Comparison of ENCODE assay signal across 8 mouse cellular contexts in the genomic region with DNA sequence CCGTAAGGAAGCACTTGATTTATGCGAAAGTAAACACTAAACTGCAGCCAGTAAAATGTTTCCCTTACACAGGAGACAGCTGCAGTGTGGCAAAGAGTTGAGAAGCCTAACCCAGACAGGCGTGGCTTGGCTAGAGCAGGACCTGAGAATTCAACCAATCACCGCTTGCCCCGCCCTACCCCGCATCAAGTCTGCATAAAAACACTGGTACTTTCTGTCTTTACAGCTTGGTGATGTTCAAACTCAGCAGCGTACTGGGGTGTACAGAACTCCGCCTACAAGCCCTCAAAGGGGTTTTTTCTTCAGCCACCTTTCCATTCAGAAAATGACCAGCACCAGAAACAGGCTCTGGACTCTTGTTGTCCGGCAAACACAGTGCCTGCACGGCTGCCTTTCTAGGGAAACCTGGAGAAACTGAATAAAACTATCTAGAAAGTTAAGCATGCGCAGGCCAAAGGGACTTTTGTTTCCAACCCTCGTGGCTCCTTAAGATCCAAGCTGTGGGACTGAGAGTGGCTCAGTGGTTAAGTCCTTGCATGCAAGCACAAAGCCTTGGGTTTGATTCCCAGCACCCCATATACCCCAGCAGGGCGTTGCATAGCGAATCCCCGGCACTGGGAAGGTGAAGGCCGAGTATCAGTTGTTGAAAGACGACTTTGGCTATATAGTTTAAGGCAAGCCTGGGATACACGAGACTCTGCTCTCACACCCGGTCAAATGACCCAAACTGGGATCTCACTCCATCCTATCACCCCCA. TPM values are rescaled to one million over a fixed set of nuclear protein-coding genes. Genes with fewer than 3 reads are reported as not detected.
DNase-seq lines count a peak whose midpoint lies in the region; ATAC-seq lines count a peak whose summit lies in the region.

No protein-coding gene starts in this region.

- H3K4me2 ChIP-seq in forebrain, embryonic 11.5 days (ENCODE audit: low read depth, low read length, severe bottlenecking): peak overlapping the region; percentile 92
- H3K4me2 ChIP-seq in stomach, embryonic 14.5 days (replicated peaks; ENCODE audit: low read depth, low read length): peak overlapping the region; percentile 95

- no peak for ATAC-seq in cerebellum, adult (ENCODE audit: insufficient number of reproducible peaks, low FRiP score, low TSS enrichment)
- peak; percentile 28; the same call in 1 of the 2 replicates for ATAC-seq in forebrain, embryonic 11.5 days (replicated peaks; ENCODE audit: low FRiP score)
- ATAC-seq in stomach, embryonic 14.5 days (ENCODE audit: insufficient number of reproducible peaks, insufficient read depth, low FRiP score, low read depth): peak; percentile 35; the same call in 1 of the 2 replicates

- 27% methylated on average over 19 of the region's 19 CpGs for WGBS in forebrain, embryonic 11.5 days
- WGBS in midbrain, embryonic 10.5 days: 32% methylated on average over 19 of the region's 19 CpGs
- 26% methylated on average over 19 of the region's 19 CpGs for whole genome bisulfite sequencing in stomach, embryonic 14.5 days

- intact Hi-C loops in heart, postnatal 36 days (cut with DNase I): loop anchor here (2.0 kb wide), 1 partner anchor 56 kb away; a partner anchor contains a TSS
- intact Hi-C loops in left cerebral cortex, postnatal 4 days (cut with DNase I): no loop called here

- DNase-seq in cerebellum, adult 11 months: peak; percentile 54
- peak; percentile 69 for DNase-seq in c-Kit-negative CD71-positive TER-119-positive erythroid progenitor cells, embryonic 14.5 days (ENCODE audit: low read depth, low spot score)
- DNase-seq in forebrain, embryonic 11.5 days (ENCODE audit: low spot score): peak; percentile 63
- peak; percentile 54 to 61 for DNase-seq in heart, postnatal 36 days
- DNase-seq in left cerebral cortex, postnatal 4 days: peak; percentile 65
- DNase-seq in midbrain, embryonic 10.5 days (ENCODE audit: low spot score): peak; percentile 52

- H3K4me1 ChIP-seq in forebrain, embryonic 11.5 days (replicated peaks; ENCODE audit: control insufficient read depth, insufficient read depth, low read length): peaks cover 9% of the 10 kb centered on the region
- H3K4me1 ChIP-seq in midbrain, embryonic 10.5 days: peaks cover 27% of the 10 kb centered on the region
- H3K4me1 ChIP-seq in stomach, embryonic 14.5 days (ENCODE audit: control insufficient read depth, insufficient read depth, low read length): peaks cover 15% of the 10 kb centered on the region

- peak overlapping the region; percentile 76 for H3K4me3 ChIP-seq in forebrain, embryonic 11.5 days (ENCODE audit: low read depth, low read length)
- peak overlapping the region; percentile 88 for H3K4me3 ChIP-seq in midbrain, embryonic 10.5 days
- H3K4me3 ChIP-seq in stomach, embryonic 14.5 days (ENCODE audit: low read depth, low read length): peak overlapping the region; percentile 68

- no peaks in the 10 kb centered on the region for H3K27me3 ChIP-seq in forebrain, embryonic 11.5 days (ENCODE audit: control insufficient read depth, insufficient read depth, low read length)
- H3K27me3 ChIP-seq in midbrain, embryonic 10.5 days (ENCODE audit: low read depth, poor library complexity, severe bottlenecking): no peaks in the 10 kb centered on the region
- no peaks in the 10 kb centered on the region for H3K27me3 ChIP-seq in stomach, embryonic 14.5 days (ENCODE audit: control insufficient read depth, insufficient read depth, low read length)

- H3K9me3 ChIP-seq in forebrain, embryonic 11.5 days (ENCODE audit: control insufficient read depth, low read length): no peaks in the 10 kb centered on the region
- no peaks in the 10 kb centered on the region for H3K9me3 ChIP-seq in midbrain, embryonic 10.5 days (replicated peaks)
- no peaks in the 10 kb centered on the region for H3K9me3 ChIP-seq in stomach, embryonic 14.5 days (ENCODE audit: control insufficient read depth, low read depth, low read length)

- no peaks in the 10 kb centered on the region for H3K36me3 ChIP-seq in forebrain, embryonic 11.5 days (ENCODE audit: control insufficient read depth, insufficient read depth, low read length)
- H3K36me3 ChIP-seq in midbrain, embryonic 10.5 days: 0 out of 2 replicates have a peak, but pooled peaks cover 3% of the 10 kb centered on the region
- no peaks in the 10 kb centered on the region for H3K36me3 ChIP-seq in stomach, embryonic 14.5 days (ENCODE audit: control insufficient read depth, insufficient read depth, low read length)

- peak overlapping the region; percentile 81 for H3K27ac ChIP-seq in forebrain, embryonic 11.5 days (ENCODE audit: low read depth, low read length)
- peak overlapping the region; percentile 94 for H3K27ac ChIP-seq in midbrain, embryonic 10.5 days (replicated peaks)
- H3K27ac ChIP-seq in stomach, embryonic 14.5 days (ENCODE audit: low read length): peak overlapping the region; percentile 64

- H3K9ac ChIP-seq in forebrain, embryonic 11.5 days (ENCODE audit: low read length): peak overlapping the region; percentile 90
- peak overlapping the region; percentile 67; the same call in 1 of the 2 replicates for H3K9ac ChIP-seq in stomach, embryonic 14.5 days (replicated peaks; ENCODE audit: low read depth, low read length)

RNA-seq across cellular contexts. Expression of a gene that starts 0.9 kb away (rescaled TPM):
- 19.9 and 22.2 TPM in 2 replicates for polyA plus RNA-seq in forebrain, embryonic 11.5 days (2014; fragmentation: Nextera tagmentation; extraction: Ambion mirVana)
- 1 to 10 TPM; 1.3 to 2.6 TPM for total RNA-seq in heart, postnatal 36 days (2021)
- total RNA-seq in left cerebral cortex, postnatal 4 days (2021): 10 to 100 TPM; 11.6 to 11.9 TPM
- 26.7 TPM in 2 replicates for polyA plus RNA-seq in midbrain, embryonic 10.5 days (2016; fragmentation: Nextera tagmentation; extraction: Ambion mirVana)
- 14.8 and 16.6 TPM in 2 replicates for polyA plus RNA-seq in stomach, embryonic 14.5 days (2014; fragmentation: Nextera tagmentation; extraction: Ambion mirVana)

RNA-seq across cellular contexts. Expression of a gene that starts 7.7 kb away (rescaled TPM):
- polyA plus RNA-seq in forebrain, embryonic 11.5 days (2014; fragmentation: Nextera tagmentation; extraction: Ambion mirVana): 272 and 278 TPM in 2 replicates
- total RNA-seq in heart, postnatal 36 days (2021): 100 to 1,000 TPM; 128 to 138 TPM
- total RNA-seq in left cerebral cortex, postnatal 4 days (2021): 100 to 1,000 TPM; 192 to 198 TPM
- polyA plus RNA-seq in midbrain, embryonic 10.5 days (2016; fragmentation: Nextera tagmentation; extraction: Ambion mirVana): 235 and 259 TPM in 2 replicates
- polyA plus RNA-seq in stomach, embryonic 14.5 days (2014; fragmentation: Nextera tagmentation; extraction: Ambion mirVana): 187 and 189 TPM in 2 replicates

RNA-seq across cellular contexts. Expression of a gene that starts 22.5 kb away (rescaled TPM):
- polyA plus RNA-seq in forebrain, embryonic 11.5 days (2014; fragmentation: Nextera tagmentation; extraction: Ambion mirVana): 1.9 and 2.2 TPM in 2 replicates
- not detected for total RNA-seq in heart, postnatal 36 days (2021)
- total RNA-seq in left cerebral cortex, postnatal 4 days (2021): 1 to 10 TPM in 1 of 2 experiments, under 1 TPM in 1; 0.89 to 1.0 TPM
- 2.1 and 2.9 TPM in 2 replicates for polyA plus RNA-seq in midbrain, embryonic 10.5 days (2016; fragmentation: Nextera tagmentation; extraction: Ambion mirVana)
- polyA plus RNA-seq in stomach, embryonic 14.5 days (2014; fragmentation: Nextera tagmentation; extraction: Ambion mirVana): 3.0 and 3.9 TPM in 2 replicates

RNA-seq across cellular contexts. Expression of a gene that starts 56.2 kb away (rescaled TPM):
- 8.5 and 11.1 TPM in 2 replicates for polyA plus RNA-seq in forebrain, embryonic 11.5 days (2014; fragmentation: Nextera tagmentation; extraction: Ambion mirVana)
- total RNA-seq in heart, postnatal 36 days (2021): 1 to 10 TPM; 3.0 to 3.2 TPM
- 1 to 10 TPM; 2.6 to 2.9 TPM for total RNA-seq in left cerebral cortex, postnatal 4 days (2021)
- polyA plus RNA-seq in midbrain, embryonic 10.5 days (2016; fragmentation: Nextera tagmentation; extraction: Ambion mirVana): 10.3 TPM in 2 replicates
- polyA plus RNA-seq in stomach, embryonic 14.5 days (2014; fragmentation: Nextera tagmentation; extraction: Ambion mirVana): 9.7 and 11.8 TPM in 2 replicates

RNA-seq across cellular contexts. Expression of a gene that starts 59.3 kb away (rescaled TPM):
- polyA plus RNA-seq in forebrain, embryonic 11.5 days (2014; fragmentation: Nextera tagmentation; extraction: Ambion mirVana): 13.5 and 16.4 TPM in 2 replicates
- 1 to 10 TPM; 1.5 to 1.7 TPM for total RNA-seq in heart, postnatal 36 days (2021)
- total RNA-seq in left cerebral cortex, postnatal 4 days (2021): 1 to 10 TPM; 5.7 to 6.1 TPM
- polyA plus RNA-seq in midbrain, embryonic 10.5 days (2016; fragmentation: Nextera tagmentation; extraction: Ambion mirVana): 13.1 and 15.9 TPM in 2 replicates
- 8.9 and 9.5 TPM in 2 replicates for polyA plus RNA-seq in stomach, embryonic 14.5 days (2014; fragmentation: Nextera tagmentation; extraction: Ambion mirVana)
